Mouse (Mus musculus): ENCODE measurements around the gene Apol11b. TPM values are rescaled to one million over a fixed set of nuclear protein-coding genes. Genes with fewer than 3 reads are reported as not detected.
"Not testable (repeated sequence)": the region's sequence is repeated elsewhere in the genome, so short reads cannot be mapped to it uniquely, and the experiment has no call there.

Gene Apol11b
- polyA plus RNA-seq, 1 experiment from 2014 or later: not detected

- not testable (repeated sequence) for H3K27me3 ChIP-seq (ENCODE audit: control insufficient read depth, insufficient read depth, low read length); DNase-seq (ENCODE audit: low spot score); H3K4me2 ChIP-seq (replicated peaks; ENCODE audit: low read depth, low read length); H3K4me3 ChIP-seq (ENCODE audit: low read depth, low read length); H3K36me3 ChIP-seq (ENCODE audit: control insufficient read depth, insufficient read depth, low read length); ATAC-seq (ENCODE audit: low FRiP score); H3K9me3 ChIP-seq (ENCODE audit: control insufficient read depth, low read length); H3K27ac ChIP-seq (ENCODE audit: low read depth, low read length); H3K9ac ChIP-seq (ENCODE audit: low read depth, low read length); H3K4me1 ChIP-seq (replicated peaks; ENCODE audit: control insufficient read depth, insufficient read depth, low read length)
- WGBS: 95% methylated on average over 4 of the region's 4 CpGs
Observed at GRCm38 (mm10) chr15:77626471-77626870, 16.6 kb downstream of the Apol11b start.

- Histone ChIP-seq H3K4me1 (replicated peaks; ENCODE audit: control insufficient read depth, insufficient read depth, low read length) (no peaks in the 10 kb centered on the region), H3K4me3 (ENCODE audit: low read depth, low read length) (no peak overlapping the region), H3K9me3 (ENCODE audit: control insufficient read depth, low read length) (no peaks in the 10 kb centered on the region), H3K27me3 (ENCODE audit: control insufficient read depth, insufficient read depth, low read length) (no peaks in the 10 kb centered on the region), H3K9ac (ENCODE audit: low read depth, low read length) (no peak overlapping the region), H3K27ac (ENCODE audit: low read depth, low read length) (no peak overlapping the region), H3K36me3 (ENCODE audit: control insufficient read depth, insufficient read depth, low read length) (no peaks in the 10 kb centered on the region), H3K4me2 (replicated peaks; ENCODE audit: low read depth, low read length) (no peak overlapping the region)
- ATAC-seq (ENCODE audit: low FRiP score) (no peak), DNase-seq (ENCODE audit: low spot score) (no peak)
- 95% methylated on average over 1 of the region's 1 CpGs for WGBS
Observed at GRCm38 (mm10) chr15:77624710-77625109, 18.4 kb downstream of the Apol11b start.

GRCm38 (mm10) chr15:77606069-77606468 is 37.0 kb downstream of the Apol11b start:
- Histone ChIP-seq H3K27me3 (ENCODE audit: control insufficient read depth, insufficient read depth, low read length) (no peaks in the 10 kb centered on the region), H3K27ac (ENCODE audit: low read depth, low read length) (no peak overlapping the region), H3K4me2 (replicated peaks; ENCODE audit: low read depth, low read length) (no peak overlapping the region), H3K9ac (ENCODE audit: low read depth, low read length) (no peak overlapping the region), H3K36me3 (ENCODE audit: control insufficient read depth, insufficient read depth, low read length) (no peaks in the 10 kb centered on the region), H3K4me1 (replicated peaks; ENCODE audit: control insufficient read depth, insufficient read depth, low read length) (no peaks in the 10 kb centered on the region), H3K4me3 (ENCODE audit: low read depth, low read length) (no peak overlapping the region), H3K9me3 (ENCODE audit: control insufficient read depth, low read length) (no peaks in the 10 kb centered on the region)
- ATAC-seq (ENCODE audit: low FRiP score): no peak
- WGBS: 95% methylated on average over 3 of the region's 3 CpGs
- no peak for DNase-seq (ENCODE audit: low spot score)

- no peak within 1 kb of the TSS for H3K27ac ChIP-seq (ENCODE audit: low read depth, low read length)
- H3K4me2 ChIP-seq (replicated peaks; ENCODE audit: low read depth, low read length): no peak within 1 kb of the TSS
- no peaks in the 10 kb centered on the region for H3K9me3 ChIP-seq (ENCODE audit: control insufficient read depth, low read length)
- no peaks in the 10 kb centered on the region for H3K4me1 ChIP-seq (replicated peaks; ENCODE audit: control insufficient read depth, insufficient read depth, low read length)
- no peak for DNase-seq (ENCODE audit: low spot score)
- H3K9ac ChIP-seq (ENCODE audit: low read depth, low read length): no peak within 1 kb of the TSS
- H3K36me3 ChIP-seq (ENCODE audit: control insufficient read depth, insufficient read depth, low read length): no peaks in the 10 kb centered on the region
- no peaks in the 10 kb centered on the region for H3K27me3 ChIP-seq (ENCODE audit: control insufficient read depth, insufficient read depth, low read length)
- WGBS: 70% methylated on average over 1 of the region's 1 CpGs
- no peak within 1 kb of the TSS for H3K4me3 ChIP-seq (ENCODE audit: low read depth, low read length)
- ATAC-seq (ENCODE audit: low FRiP score): no peak
Observed at GRCm38 (mm10) chr15:77598958-77599357, 44.1 kb downstream of the Apol11b start, which contains the start of gene Gm36245. TSS of gene Gm36245 (plus strand) at chr15:77599258.

GRCm38 (mm10) chr15:77598429-77598828 is 44.7 kb downstream of the Apol11b start:
- H3K4me3 ChIP-seq (ENCODE audit: low read depth, low read length): no peak overlapping the region
- H3K4me2 ChIP-seq (replicated peaks; ENCODE audit: low read depth, low read length): no peak overlapping the region
- H3K27ac ChIP-seq (ENCODE audit: low read depth, low read length): no peak overlapping the region
- DNase-seq (ENCODE audit: low spot score): no peak
- 71% methylated on average over 3 of the region's 3 CpGs for WGBS
- ATAC-seq (ENCODE audit: low FRiP score): no peak
- H3K9ac ChIP-seq (ENCODE audit: low read depth, low read length): no peak overlapping the region
- H3K27me3 ChIP-seq (ENCODE audit: control insufficient read depth, insufficient read depth, low read length): no peaks in the 10 kb centered on the region
- no peaks in the 10 kb centered on the region for H3K4me1 ChIP-seq (replicated peaks; ENCODE audit: control insufficient read depth, insufficient read depth, low read length)
- H3K9me3 ChIP-seq (ENCODE audit: control insufficient read depth, low read length): no peaks in the 10 kb centered on the region
- H3K36me3 ChIP-seq (ENCODE audit: control insufficient read depth, insufficient read depth, low read length): no peaks in the 10 kb centered on the region

- no peaks in the 10 kb centered on the region for H3K27me3 ChIP-seq (ENCODE audit: control insufficient read depth, insufficient read depth, low read length)
- no peaks in the 10 kb centered on the region for H3K36me3 ChIP-seq (ENCODE audit: control insufficient read depth, insufficient read depth, low read length)
- 70% methylated on average over 5 of the region's 5 CpGs for WGBS
- H3K9ac ChIP-seq (ENCODE audit: low read depth, low read length): no peak within 1 kb of the TSS
- H3K4me2 ChIP-seq (replicated peaks; ENCODE audit: low read depth, low read length): no peak within 1 kb of the TSS
- H3K27ac ChIP-seq (ENCODE audit: low read depth, low read length): no peak within 1 kb of the TSS
- ATAC-seq (ENCODE audit: low FRiP score) (no peak), DNase-seq (ENCODE audit: low spot score) (no peak)
- H3K4me1 ChIP-seq (replicated peaks; ENCODE audit: control insufficient read depth, insufficient read depth, low read length): no peaks in the 10 kb centered on the region
- no peak within 1 kb of the TSS for H3K4me3 ChIP-seq (ENCODE audit: low read depth, low read length)
- no peaks in the 10 kb centered on the region for H3K9me3 ChIP-seq (ENCODE audit: control insufficient read depth, low read length)
Observed at GRCm38 (mm10) chr15:77595961-77596360, 47.1 kb downstream of the Apol11b start, which contains the start of gene Apol10b. TSS of gene Apol10b (minus strand) at chr15:77596125.

GRCm38 (mm10) chr15:77593557-77593956 is 49.5 kb downstream of the Apol11b start:
- no peak overlapping the region for H3K9ac ChIP-seq (ENCODE audit: low read depth, low read length)
- WGBS: 66% methylated on average over 1 of the region's 1 CpGs
- ATAC-seq (ENCODE audit: low FRiP score): no peak

GRCm38 (mm10) chr15:77590881-77591280 is 52.2 kb downstream of the Apol11b start:
- no peak overlapping the region for H3K27ac ChIP-seq (ENCODE audit: low read depth, low read length)
- H3K4me1 ChIP-seq (replicated peaks; ENCODE audit: control insufficient read depth, insufficient read depth, low read length): no peaks in the 10 kb centered on the region
- H3K36me3 ChIP-seq (ENCODE audit: control insufficient read depth, insufficient read depth, low read length): no peaks in the 10 kb centered on the region
- ATAC-seq (ENCODE audit: low FRiP score) (no peak), DNase-seq (ENCODE audit: low spot score) (no peak)
- H3K4me3 ChIP-seq (ENCODE audit: low read depth, low read length): no peak overlapping the region
- no peaks in the 10 kb centered on the region for H3K27me3 ChIP-seq (ENCODE audit: control insufficient read depth, insufficient read depth, low read length)
- WGBS: 72% methylated on average over 2 of the region's 2 CpGs
- no peak overlapping the region for H3K4me2 ChIP-seq (replicated peaks; ENCODE audit: low read depth, low read length)
- no peak overlapping the region for H3K9ac ChIP-seq (ENCODE audit: low read depth, low read length)
- H3K9me3 ChIP-seq (ENCODE audit: control insufficient read depth, low read length): no peaks in the 10 kb centered on the region

More at GRCm38 (mm10) chr15:77593557-77593956, 49.5 kb downstream of the Apol11b start:
- no peak overlapping the region for H3K27ac ChIP-seq (ENCODE audit: low read depth, low read length)
- H3K4me3 ChIP-seq (ENCODE audit: low read depth, low read length): no peak overlapping the region
- no peaks in the 10 kb centered on the region for H3K4me1 ChIP-seq (replicated peaks; ENCODE audit: control insufficient read depth, insufficient read depth, low read length)
- DNase-seq (ENCODE audit: low spot score): no peak
- no peaks in the 10 kb centered on the region for H3K36me3 ChIP-seq (ENCODE audit: control insufficient read depth, insufficient read depth, low read length)
- H3K27me3 ChIP-seq (ENCODE audit: control insufficient read depth, insufficient read depth, low read length): no peaks in the 10 kb centered on the region
- no peaks in the 10 kb centered on the region for H3K9me3 ChIP-seq (ENCODE audit: control insufficient read depth, low read length)
- H3K4me2 ChIP-seq (replicated peaks; ENCODE audit: low read depth, low read length): no peak overlapping the region

GRCm38 (mm10) chr15:77588981-77589380 is 54.1 kb downstream of the Apol11b start:
- no peak for ATAC-seq (ENCODE audit: low FRiP score)
- H3K27me3 ChIP-seq (ENCODE audit: control insufficient read depth, insufficient read depth, low read length): no peaks in the 10 kb centered on the region
- H3K4me2 ChIP-seq (replicated peaks; ENCODE audit: low read depth, low read length): no peak overlapping the region
- no peaks in the 10 kb centered on the region for H3K4me1 ChIP-seq (replicated peaks; ENCODE audit: control insufficient read depth, insufficient read depth, low read length)
- no peaks in the 10 kb centered on the region for H3K36me3 ChIP-seq (ENCODE audit: control insufficient read depth, insufficient read depth, low read length)
- no peak overlapping the region for H3K27ac ChIP-seq (ENCODE audit: low read depth, low read length)
- no peak overlapping the region for H3K9ac ChIP-seq (ENCODE audit: low read depth, low read length)
- no peaks in the 10 kb centered on the region for H3K9me3 ChIP-seq (ENCODE audit: control insufficient read depth, low read length)
- no peak for DNase-seq (ENCODE audit: low spot score)
- no peak overlapping the region for H3K4me3 ChIP-seq (ENCODE audit: low read depth, low read length)
